Mouse (Mus musculus): ENCODE results near the gene Lin28b. TPM values are rescaled to one million over a fixed set of nuclear protein-coding genes. Genes with fewer than 3 reads are reported as not detected.
"Not testable (repeated sequence)": the region's sequence is repeated elsewhere in the genome, so short reads cannot be mapped to it uniquely, and the experiment has no call there.

Gene Lin28b
- total RNA-seq, 1 experiment from 2014 or later: not detected

GRCm38 (mm10) chr10:45422372-45422771 is 63.8 kb downstream of the Lin28b start:
- no peak for ATAC-seq (replicated peaks; ENCODE audit: insufficient number of reproducible peaks, low FRiP score, low TSS enrichment, poor library complexity, severe bottlenecking)

- no peak for ATAC-seq (replicated peaks; ENCODE audit: insufficient number of reproducible peaks, low FRiP score, low TSS enrichment, poor library complexity, severe bottlenecking)
Observed at GRCm38 (mm10) chr10:45412144-45412543, 74.1 kb downstream of the Lin28b start.

GRCm38 (mm10) chr10:45411741-45412140 is 74.5 kb downstream of the Lin28b start:
- ATAC-seq (replicated peaks; ENCODE audit: insufficient number of reproducible peaks, low FRiP score, low TSS enrichment, poor library complexity, severe bottlenecking): no peak

- ATAC-seq (replicated peaks; ENCODE audit: insufficient number of reproducible peaks, low FRiP score, low TSS enrichment, poor library complexity, severe bottlenecking): no peak
Observed at GRCm38 (mm10) chr10:45410624-45411341, 75.4 kb downstream of the Lin28b start.

- ATAC-seq (replicated peaks; ENCODE audit: insufficient number of reproducible peaks, low FRiP score, low TSS enrichment, poor library complexity, severe bottlenecking): no peak
Observed at GRCm38 (mm10) chr10:45399702-45400243, 86.4 kb downstream of the Lin28b start.

- no peak for ATAC-seq (replicated peaks; ENCODE audit: insufficient number of reproducible peaks, low FRiP score, low TSS enrichment, poor library complexity, severe bottlenecking)
Observed at GRCm38 (mm10) chr10:45398211-45398610, 88.0 kb downstream of the Lin28b start.

- ATAC-seq (replicated peaks; ENCODE audit: insufficient number of reproducible peaks, low FRiP score, low TSS enrichment, poor library complexity, severe bottlenecking): no peak
Observed at GRCm38 (mm10) chr10:45382637-45382958, 103.6 kb downstream of the Lin28b start.

GRCm38 (mm10) chr10:45381937-45382636 is 104.1 kb downstream of the Lin28b start:
- ATAC-seq (replicated peaks; ENCODE audit: insufficient number of reproducible peaks, low FRiP score, low TSS enrichment, poor library complexity, severe bottlenecking): no peak

GRCm38 (mm10) chr10:45378269-45378668 is 107.9 kb downstream of the Lin28b start:
- no peak for ATAC-seq (replicated peaks; ENCODE audit: insufficient number of reproducible peaks, low FRiP score, low TSS enrichment, poor library complexity, severe bottlenecking)

GRCm38 (mm10) chr10:45372994-45373692 is 113.1 kb downstream of the Lin28b start:
- ATAC-seq (replicated peaks; ENCODE audit: insufficient number of reproducible peaks, low FRiP score, low TSS enrichment, poor library complexity, severe bottlenecking): 0 out of 2 replicates have a peak, but pooled peaks have one; percentile 40

GRCm38 (mm10) chr10:45370545-45370944 is 115.7 kb downstream of the Lin28b start:
- no peak for ATAC-seq (replicated peaks; ENCODE audit: insufficient number of reproducible peaks, low FRiP score, low TSS enrichment, poor library complexity, severe bottlenecking)

GRCm38 (mm10) chr10:45369639-45370038 is 116.6 kb downstream of the Lin28b start:
- ATAC-seq (replicated peaks; ENCODE audit: insufficient number of reproducible peaks, low FRiP score, low TSS enrichment, poor library complexity, severe bottlenecking): no peak

GRCm38 (mm10) chr10:45366987-45367705 is 119.0 kb downstream of the Lin28b start:
- ATAC-seq (replicated peaks; ENCODE audit: insufficient number of reproducible peaks, low FRiP score, low TSS enrichment, poor library complexity, severe bottlenecking): no peak

- no peak for ATAC-seq (replicated peaks; ENCODE audit: insufficient number of reproducible peaks, low FRiP score, low TSS enrichment, poor library complexity, severe bottlenecking)
Observed at GRCm38 (mm10) chr10:45363396-45363795, 122.8 kb downstream of the Lin28b start.

- no peak for ATAC-seq (replicated peaks; ENCODE audit: insufficient number of reproducible peaks, low FRiP score, low TSS enrichment, poor library complexity, severe bottlenecking)
Observed at GRCm38 (mm10) chr10:45356091-45356490, 130.1 kb downstream of the Lin28b start.

- not testable (repeated sequence) for ATAC-seq (replicated peaks; ENCODE audit: insufficient number of reproducible peaks, low FRiP score, low TSS enrichment, poor library complexity, severe bottlenecking)
Observed at GRCm38 (mm10) chr10:45348143-45348542, 138.1 kb downstream of the Lin28b start.

- no peak for ATAC-seq (replicated peaks; ENCODE audit: insufficient number of reproducible peaks, low FRiP score, low TSS enrichment, poor library complexity, severe bottlenecking)
Observed at GRCm38 (mm10) chr10:45345217-45345616, 141.0 kb downstream of the Lin28b start.

- no peak for ATAC-seq (replicated peaks; ENCODE audit: insufficient number of reproducible peaks, low FRiP score, low TSS enrichment, poor library complexity, severe bottlenecking)
Observed at GRCm38 (mm10) chr10:45344381-45344780, 141.8 kb downstream of the Lin28b start.

GRCm38 (mm10) chr10:45339106-45339505 is 147.1 kb downstream of the Lin28b start:
- ATAC-seq (replicated peaks; ENCODE audit: insufficient number of reproducible peaks, low FRiP score, low TSS enrichment, poor library complexity, severe bottlenecking): no peak

All from monocyte, adult 5-6 weeks (primary cell).